Mouse (Mus musculus) WW6 (cell line): ENCODE results near the gene Plekha3.

Source experiments
- DNase-seq: peaks from one replicate; pipeline ENCODE4 v3.0.0-alpha.2; 2013; ENCODE audit warnings: low read depth, low spot score

Gene Plekha3

DNA sequence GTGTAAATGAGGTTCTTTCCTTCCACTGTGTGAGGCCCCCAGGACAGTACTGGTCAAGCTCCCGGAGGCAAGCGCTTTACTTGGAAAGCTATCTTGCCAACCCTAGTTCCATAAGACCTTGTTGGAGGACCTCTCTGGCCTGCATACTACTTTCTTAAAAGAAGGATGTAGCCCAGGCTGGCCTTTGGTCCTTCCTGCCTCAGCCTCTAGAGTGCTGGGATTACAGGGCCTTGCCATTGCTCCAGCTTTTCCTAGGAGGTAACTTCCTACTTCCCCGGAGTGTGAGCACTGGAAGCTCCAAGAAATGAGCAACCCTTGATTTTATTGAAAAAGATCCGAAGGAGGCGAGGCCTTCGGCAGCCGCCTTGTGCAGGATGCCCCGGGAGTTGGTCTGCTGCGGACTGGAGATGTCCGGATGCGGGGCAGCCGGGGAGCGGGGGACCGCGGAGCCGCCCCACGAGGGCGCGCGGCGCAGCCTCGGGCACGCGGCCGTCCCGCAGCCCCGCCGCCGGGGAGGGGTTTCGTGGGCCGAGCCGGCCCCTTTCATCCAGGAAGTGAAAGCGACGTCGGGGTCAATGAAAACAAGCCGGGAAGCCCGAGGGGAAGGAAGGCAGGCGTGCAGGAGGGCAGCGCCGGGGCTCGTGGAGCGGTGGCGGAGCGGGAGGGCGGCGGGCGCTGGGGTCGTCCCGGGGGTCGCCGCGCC lies at the start of gene Plekha3:
Plekha3 (plus strand) TSS at position 557 of the 703 bp plus-strand sequence.
- peak; percentile 26 for DNase-seq

- no peak for DNase-seq
These were observed 44.8 kb upstream of the Plekha3 start for GRCm38 (mm10) chr2:76630293-76630692.

GRCm38 (mm10) chr2:76631600-76631999 lies 43.5 kb upstream of the Plekha3 start:
- no peak for DNase-seq

DNA sequence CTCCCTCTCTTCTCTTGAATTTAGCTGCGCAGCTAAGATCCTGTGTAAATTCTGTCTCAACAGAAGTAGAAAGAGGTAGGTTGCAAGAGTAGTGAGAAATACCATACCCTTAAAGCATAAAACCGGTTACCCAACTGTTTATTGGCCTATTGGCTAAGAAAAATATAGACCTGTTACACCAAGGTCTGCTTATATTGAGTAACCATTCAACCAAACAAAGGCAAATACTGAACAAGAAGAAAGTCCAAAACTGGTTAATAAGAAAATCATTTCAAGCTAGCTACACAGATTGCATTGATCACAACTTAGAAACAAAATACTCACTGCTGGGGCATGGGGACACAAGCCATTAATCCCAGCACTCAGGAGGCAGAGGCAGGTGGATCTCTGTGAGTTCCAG lies 35.4 kb upstream of the Plekha3 start:
- DNase-seq: no peak

- no peak for DNase-seq
These were observed 31.3 kb upstream of the Plekha3 start for GRCm38 (mm10) chr2:76643801-76644200.

- DNase-seq: no peak
These were observed 27.6 kb upstream of the Plekha3 start for GRCm38 (mm10) chr2:76647441-76647869.

DNA sequence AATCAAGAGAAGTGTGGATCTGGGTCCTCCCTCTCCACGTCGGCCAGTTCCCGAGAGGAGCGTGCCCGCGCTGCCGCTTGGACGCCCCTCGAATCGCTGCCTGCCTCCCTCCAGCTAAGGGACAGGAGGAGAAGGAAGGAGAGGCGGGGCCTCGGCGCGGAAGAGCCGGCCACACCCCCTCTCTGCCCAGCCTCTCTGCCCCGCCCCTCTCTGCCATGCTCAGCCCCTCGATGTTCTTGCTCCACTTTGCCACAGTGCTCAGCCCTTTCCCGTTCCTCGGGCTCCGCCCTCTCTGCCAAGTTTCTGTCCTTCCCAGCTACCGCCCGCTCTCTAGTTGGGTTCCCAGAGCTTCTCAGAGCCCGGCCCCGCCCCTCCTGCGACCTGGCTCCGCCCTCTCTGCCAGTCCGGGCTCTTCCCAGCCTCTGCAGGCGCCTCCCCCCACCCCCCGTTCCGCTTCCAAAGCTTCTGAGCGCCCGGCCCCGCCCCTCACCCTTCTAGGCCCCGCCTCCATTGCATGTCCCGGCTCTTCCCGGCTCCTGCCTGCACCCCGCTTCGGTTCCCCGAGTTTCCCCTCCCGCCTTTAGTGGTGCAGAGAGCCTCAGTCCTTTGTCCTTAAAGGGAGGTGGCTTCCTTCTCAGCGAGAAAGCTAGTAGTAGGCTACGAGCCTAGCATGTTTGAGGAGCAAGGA lies 27.1 kb upstream of the Plekha3 start, which contains the start of the genes Prkra and Pjvk:
Prkra (minus strand) TSS at position 133 of the 688 bp plus-strand sequence.
Pjvk (plus strand) TSS at position 594 of the 688 bp plus-strand sequence.
- peak; percentile 91 for DNase-seq

- no peak for DNase-seq
These were observed 26.4 kb upstream of the Plekha3 start for GRCm38 (mm10) chr2:76648666-76649141.

DNA sequence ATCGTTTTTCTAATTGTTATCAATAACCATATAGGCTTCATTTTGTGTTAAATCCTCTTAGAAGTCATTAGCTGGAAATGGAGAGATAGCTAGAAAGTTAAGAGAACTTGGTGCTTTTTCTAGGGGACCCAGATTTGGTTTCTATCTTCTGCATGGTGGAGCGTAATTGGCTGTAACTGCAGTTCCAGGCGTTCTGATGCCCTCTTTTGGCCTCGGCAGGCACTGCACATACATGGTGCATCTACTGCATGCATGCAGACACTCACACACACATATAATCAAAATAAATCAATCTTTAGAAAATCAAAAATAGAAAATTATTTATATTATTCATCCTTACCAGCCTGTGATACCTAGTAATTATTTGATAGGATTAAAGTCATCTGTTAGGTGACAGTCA lies 22.0 kb upstream of the Plekha3 start:
- no peak for DNase-seq

- no peak for DNase-seq
These were observed 20.4 kb upstream of the Plekha3 start for GRCm38 (mm10) chr2:76654646-76655045.

DNA sequence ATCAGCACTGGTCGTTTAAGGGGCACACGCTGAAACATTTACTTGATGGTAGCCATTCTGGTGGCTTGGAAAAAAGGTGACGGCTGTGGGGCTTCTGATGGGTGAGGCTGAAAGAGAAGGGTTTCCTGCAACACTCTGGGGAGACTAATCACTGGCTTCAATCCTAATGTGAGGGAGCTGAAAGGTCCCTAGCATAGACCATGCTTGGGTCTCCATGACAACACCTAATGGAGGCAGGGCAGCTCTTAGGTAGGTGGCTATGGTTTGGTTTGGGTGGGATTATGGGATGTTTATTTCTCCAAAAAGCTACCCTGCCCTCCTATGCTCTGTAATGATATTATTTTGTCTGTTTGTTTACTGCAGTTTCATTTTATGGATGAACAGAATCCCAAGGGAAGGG lies 19.6 kb upstream of the Plekha3 start:
- no peak for DNase-seq

DNA sequence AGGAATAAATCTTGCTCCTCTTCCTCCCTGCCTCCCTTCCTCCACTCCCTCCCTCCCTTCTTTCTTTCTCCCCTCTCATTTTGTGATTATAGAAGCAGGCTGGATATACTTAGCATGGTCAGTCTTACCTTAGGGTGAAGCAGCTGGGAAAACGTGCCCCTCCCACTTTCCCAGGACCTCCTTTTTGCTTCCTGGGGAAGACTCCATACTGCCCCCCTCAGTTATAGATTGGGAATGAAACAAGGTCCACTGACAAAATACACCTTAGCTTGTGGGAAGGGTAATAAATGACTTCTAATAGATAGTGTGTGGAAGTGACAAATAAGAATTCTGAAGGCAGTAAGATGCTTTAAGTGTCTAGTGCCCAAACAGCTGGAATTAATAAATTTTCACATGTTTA lies 19.1 kb upstream of the Plekha3 start:
- no peak for DNase-seq

DNA sequence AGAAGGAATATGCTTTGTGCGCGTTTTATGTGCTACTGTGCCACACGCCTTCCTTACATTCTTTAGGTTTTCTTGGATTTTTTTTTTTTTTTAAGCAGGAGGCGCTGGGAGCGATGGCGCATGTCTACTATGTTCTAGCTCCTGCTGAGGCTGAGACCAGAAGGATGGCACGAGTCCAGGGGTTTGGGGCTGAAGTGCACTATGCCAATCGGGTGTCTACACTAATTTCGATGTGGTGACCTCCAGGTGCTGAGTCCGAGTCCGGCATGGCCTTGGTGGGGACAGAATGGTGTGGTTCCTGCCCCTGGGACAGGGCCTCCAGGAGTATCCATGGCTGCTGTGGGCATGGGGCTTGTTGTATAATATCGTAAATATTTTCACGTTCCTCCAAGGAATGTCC lies 16.5 kb upstream of the Plekha3 start:
- no peak for DNase-seq

GRCm38 (mm10) chr2:76659419-76659818 lies 15.7 kb upstream of the Plekha3 start:
- DNase-seq: no peak

DNA sequence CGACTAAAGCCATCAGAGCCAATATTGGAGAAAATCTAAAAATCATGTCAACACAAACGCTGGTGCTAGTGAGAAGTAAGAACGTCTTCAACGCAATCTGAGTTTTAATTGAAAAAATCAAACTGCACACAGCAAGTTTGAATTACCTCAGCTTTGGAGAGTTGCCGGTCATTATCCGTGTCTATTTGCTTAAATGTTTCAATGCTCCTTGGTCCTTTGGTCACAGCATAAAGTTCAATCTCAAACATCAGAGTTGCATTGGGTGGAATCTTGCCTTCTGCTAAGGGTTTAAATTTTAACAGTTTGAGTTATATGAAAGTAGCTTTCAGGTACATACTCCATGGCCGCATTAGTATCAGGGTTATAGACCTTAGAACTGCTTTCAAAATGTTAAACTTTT lies 9.6 kb upstream of the Plekha3 start:
- no peak for DNase-seq

DNA sequence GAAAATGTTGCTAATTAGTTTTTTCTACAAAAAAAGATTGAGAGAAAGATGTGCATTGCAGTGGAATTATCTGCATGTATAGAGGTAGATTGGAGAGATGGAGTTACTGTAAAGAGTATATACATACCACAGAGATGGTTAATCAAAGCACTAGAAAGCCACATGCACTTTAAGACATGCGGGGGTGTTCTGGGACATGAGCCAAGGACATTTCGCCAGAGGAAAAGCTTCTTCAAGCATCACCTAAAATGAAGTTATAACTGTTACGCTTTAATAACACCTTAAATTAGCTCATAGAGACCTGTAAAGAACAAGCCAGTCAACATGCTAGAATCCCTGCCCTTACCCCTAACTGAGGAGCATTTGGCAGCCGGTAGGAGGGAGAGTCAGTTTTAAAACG lies 7.9 kb upstream of the Plekha3 start:
- DNase-seq: no peak

- no peak for DNase-seq
These were observed 3.4 kb upstream of the Plekha3 start for GRCm38 (mm10) chr2:76671641-76672040.

GRCm38 (mm10) chr2:76672134-76672745 lies 2.8 kb upstream of the Plekha3 start:
- DNase-seq: no peak

DNA sequence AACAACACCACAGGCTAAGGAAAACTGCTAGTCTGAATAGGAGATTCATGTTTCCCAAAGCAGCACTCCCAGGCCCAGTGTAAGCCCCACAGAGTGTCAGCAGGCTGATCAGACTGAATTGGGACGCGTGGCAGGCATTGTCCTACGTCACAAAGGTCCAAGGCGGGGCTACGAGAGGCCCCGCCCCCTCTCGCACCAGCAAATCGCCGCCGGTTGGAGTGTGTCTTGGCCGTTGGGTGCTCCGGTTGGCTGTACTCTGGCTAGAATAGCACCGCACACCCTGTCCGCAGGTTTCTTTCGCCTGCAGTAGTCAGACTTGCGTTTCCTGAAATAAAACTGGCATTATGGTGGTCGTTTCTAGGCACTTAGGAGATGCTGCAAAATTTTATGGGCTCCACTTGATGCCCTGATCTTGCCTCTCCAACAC lies 2.1 kb upstream of the Plekha3 start, which contains the start of gene Fkbp7:
Fkbp7 (minus strand) TSS at position 151 of the 427 bp plus-strand sequence.
- DNase-seq: peak; percentile 83

DNA sequence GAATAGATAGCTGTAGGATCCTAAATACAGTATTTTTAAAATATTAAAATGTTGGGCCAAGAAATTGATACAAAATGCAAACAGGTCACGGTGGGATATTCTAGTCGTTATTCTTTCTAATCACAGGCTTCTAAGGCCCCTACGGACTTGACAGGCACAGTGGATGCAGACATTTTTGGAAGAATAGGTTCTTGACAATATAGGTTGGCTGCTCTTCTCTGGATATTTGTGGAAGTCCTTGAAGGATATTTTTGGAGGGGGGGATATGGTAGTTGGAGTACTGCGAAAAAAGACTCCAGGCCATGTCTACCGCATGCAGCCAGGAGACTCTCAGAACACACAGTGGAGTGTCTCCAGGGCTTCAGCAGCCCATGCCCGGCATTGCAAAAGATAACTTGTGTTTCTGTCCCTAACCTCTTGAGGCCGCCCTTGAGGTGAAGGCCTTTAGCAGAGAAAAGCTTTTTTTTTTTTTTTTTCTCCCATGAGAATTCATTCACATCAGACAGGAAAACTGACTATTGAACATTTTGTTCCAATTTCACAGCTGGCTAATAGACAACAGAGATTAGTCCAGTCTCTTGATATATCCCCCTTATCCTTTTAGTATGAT lies 1.5 kb upstream of the Plekha3 start:
- peak; percentile 38 for DNase-seq

- DNase-seq: no peak
These were observed 370 bp downstream of the Plekha3 start for GRCm38 (mm10) chr2:76675451-76675850.

- DNase-seq: no peak
These were observed 868 bp downstream of the Plekha3 start for GRCm38 (mm10) chr2:76675949-76676348.
